Mouse (Mus musculus): ENCODE measurements at regions not wholly inside any gene's neighbourhood (a gene's known extent, or its start where the extent isn't known, plus 50 kb on each side); places are given as distances from the start of the nearest gene placed in this dataset.
A peak's percentile ranks its signal among the peaks of the same experiment; 100 is the strongest.

GRCm38 (mm10) chr9:41699031-41699430 is 425.1 kb downstream of the Sorl1 start:
- no peak for ATAC-seq (replicated peaks; ENCODE audit: low read depth, poor library complexity, severe bottlenecking)

- ATAC-seq (replicated peaks; ENCODE audit: low read depth, poor library complexity, severe bottlenecking) = no peak
Observed at GRCm38 (mm10) chr9:41697611-41698467, 426.3 kb downstream of the Sorl1 start.

- ATAC-seq (replicated peaks; ENCODE audit: low read depth, poor library complexity, severe bottlenecking) = no peak
Observed at GRCm38 (mm10) chr9:41697160-41697559, 426.9 kb downstream of the Sorl1 start.

GRCm38 (mm10) chr9:41682911-41683310 is 441.2 kb downstream of the Sorl1 start:
- no peak for ATAC-seq (replicated peaks; ENCODE audit: low read depth, poor library complexity, severe bottlenecking)

- no peak for ATAC-seq (replicated peaks; ENCODE audit: low read depth, poor library complexity, severe bottlenecking)
Observed at GRCm38 (mm10) chr9:41675656-41676055, 448.4 kb downstream of the Sorl1 start.

- ATAC-seq (replicated peaks; ENCODE audit: low read depth, poor library complexity, severe bottlenecking) = no peak
Observed at GRCm38 (mm10) chr9:41672958-41673357, 451.1 kb downstream of the Sorl1 start.

- ATAC-seq (replicated peaks; ENCODE audit: low read depth, poor library complexity, severe bottlenecking) = no peak
Observed at GRCm38 (mm10) chr9:41668741-41669140, 455.4 kb downstream of the Sorl1 start.

GRCm38 (mm10) chr9:41665000-41665685 is 459.0 kb downstream of the Sorl1 start:
- no peak for ATAC-seq (replicated peaks; ENCODE audit: low read depth, poor library complexity, severe bottlenecking)

GRCm38 (mm10) chr9:41660576-41660975 is 463.5 kb downstream of the Sorl1 start:
- no peak for ATAC-seq (replicated peaks; ENCODE audit: low read depth, poor library complexity, severe bottlenecking)

- no peak for ATAC-seq (replicated peaks; ENCODE audit: low read depth, poor library complexity, severe bottlenecking)
Observed at GRCm38 (mm10) chr9:41660011-41660410, 464.1 kb downstream of the Sorl1 start.

GRCm38 (mm10) chr9:41631564-41632205 is 470.2 kb upstream of the Ubash3b start:
- no peak for ATAC-seq (replicated peaks; ENCODE audit: low read depth, poor library complexity, severe bottlenecking)

GRCm38 (mm10) chr9:41621341-41621740 is 459.8 kb upstream of the Ubash3b start:
- ATAC-seq (replicated peaks; ENCODE audit: low read depth, poor library complexity, severe bottlenecking) = no peak

GRCm38 (mm10) chr9:41614002-41614401 is 452.5 kb upstream of the Ubash3b start:
- ATAC-seq (replicated peaks; ENCODE audit: low read depth, poor library complexity, severe bottlenecking) = no peak

- ATAC-seq (replicated peaks; ENCODE audit: low read depth, poor library complexity, severe bottlenecking) = no peak
Observed at GRCm38 (mm10) chr9:41612802-41613550, 451.5 kb upstream of the Ubash3b start.

- ATAC-seq (replicated peaks; ENCODE audit: low read depth, poor library complexity, severe bottlenecking) = no peak
Observed at GRCm38 (mm10) chr9:41612452-41612795, 450.9 kb upstream of the Ubash3b start.

GRCm38 (mm10) chr9:41611534-41612451 is 450.3 kb upstream of the Ubash3b start:
- ATAC-seq (replicated peaks; ENCODE audit: low read depth, poor library complexity, severe bottlenecking) = peak; percentile 72

GRCm38 (mm10) chr9:41610347-41610746 is 448.9 kb upstream of the Ubash3b start:
- ATAC-seq (replicated peaks; ENCODE audit: low read depth, poor library complexity, severe bottlenecking) = no peak

GRCm38 (mm10) chr9:41606136-41606535 is 444.6 kb upstream of the Ubash3b start:
- no peak for ATAC-seq (replicated peaks; ENCODE audit: low read depth, poor library complexity, severe bottlenecking)

- ATAC-seq (replicated peaks; ENCODE audit: low read depth, poor library complexity, severe bottlenecking) = no peak
Observed at GRCm38 (mm10) chr9:41604916-41605315, 443.4 kb upstream of the Ubash3b start.

Data from common myeloid progenitor, adult 5-6 weeks (primary cell).